Mouse (Mus musculus) pancreas, adult 10 weeks (tissue): ENCODE data around the gene Mrpl47. TPM values are rescaled to one million over a fixed set of nuclear protein-coding genes. Genes with fewer than 3 reads are reported as not detected.

Source experiments
- polyA plus RNA-seq: library from polyadenylated mRNA; stranded (reverse); fragments of 350-450 nt; fragmentation: Illumina TruSeq; extraction: RNeasy Lipid Tissue Mini Kit (QIAGEN cat#74804); gene quantifications from one replicate; pipeline ENCODE4 v1.2.3, GENCODE M21; 2015; ENCODE audit warnings: low read depth, low replicate concordance; ENCODE audit not compliant: insufficient read depth

Mrpl47 gene
- polyA plus RNA-seq = 8.2 TPM

GRCm38 (mm10) chr3:32737172-32737655 lies at the start of gene Mrpl47:
Gene Mrpl47, minus strand, starts transcription at chr3:32737605.

GRCm38 (mm10) chr3:32736244-32737171 lies 897 bp downstream of the Mrpl47 start, which contains the start of gene Ndufb5:
Gene Ndufb5, plus strand, starts transcription at chr3:32736990.

GRCm38 (mm10) chr3:32705647-32706348 lies 31.6 kb downstream of the Mrpl47 start, which contains the start of gene Actl6a:
Gene Actl6a, plus strand, starts transcription at chr3:32706298.

Other genes with a start within 250 kb of the Mrpl47 start
- gene Kcnmb3, start 245.4 kb downstream of the Mrpl47 start, polyA plus RNA-seq = not detected
- gene Zfp639, start 227.3 kb downstream of the Mrpl47 start, polyA plus RNA-seq = 15.3 TPM
- gene Mfn1, start 208.1 kb downstream of the Mrpl47 start, polyA plus RNA-seq = 13.7 TPM
- gene Gnb4, start 121.0 kb downstream of the Mrpl47 start, polyA plus RNA-seq = 2.8 TPM
- gene Actl6a, start 31.3 kb downstream of the Mrpl47 start, polyA plus RNA-seq = 8.1 TPM
- gene Ndufb5, start 615 bp downstream of the Mrpl47 start, polyA plus RNA-seq = 35.1 TPM
- gene Usp13, start 79.9 kb upstream of the Mrpl47 start, polyA plus RNA-seq = 0.20 TPM